Mouse (Mus musculus): Measurements from ENCODE around the gene Csf3.

GRCm38 (mm10) chr11:98715946-98716345, 14.9 kb downstream of the Csf3 start:
- TF ChIP-seq CTCF (IDR thresholded peaks at IDR 0.05; ENCODE audit: borderline replicate concordance, insufficient read depth, low read length) (no peak), POLR2A (IDR thresholded peaks at IDR 0.05; ENCODE audit: low read depth, low read length) (no peak)

All from embryonic fibroblast, embryonic 13.5 days (primary cell).